Mouse (Mus musculus): ENCODE results near the gene Cnga2. TPM values are rescaled to one million over a fixed set of nuclear protein-coding genes. Genes with fewer than 3 reads are reported as not detected.
"Not testable (repeated sequence)": the region's sequence is repeated elsewhere in the genome, so short reads cannot be mapped to it uniquely, and the experiment has no call there.

The Cnga2 gene
- 0.15 and 0.22 TPM in 2 replicates for total RNA-seq (2021)
- long read RNA-seq, experiment 1: 0 reads
- long read RNA-seq, experiment 2: 0 reads

- DNase-seq: no peak
These were observed at the start of gene Cnga2 for GRCm38 (mm10) chrX:71991549-71991948. TSS of gene Cnga2 (plus strand) at chrX:71991849.

- peak; percentile 67 for DNase-seq
These were observed 45.0 kb upstream of the Cnga2 start for GRCm38 (mm10) chrX:71946631-71947030.

GRCm38 (mm10) chrX:71958366-71958765 is 33.3 kb upstream of the Cnga2 start:
- no peak for DNase-seq

- peak; percentile 75 for DNase-seq
These were observed 29.3 kb upstream of the Cnga2 start, which contains the start of gene Prrg3 for GRCm38 (mm10) chrX:71962073-71963051. TSS of gene Prrg3 (plus strand) at chrX:71962624.

GRCm38 (mm10) chrX:71963275-71963912 is 28.3 kb upstream of the Cnga2 start:
- DNase-seq: no peak

- no peak for DNase-seq
These were observed 23.4 kb upstream of the Cnga2 start for GRCm38 (mm10) chrX:71968216-71968615.

GRCm38 (mm10) chrX:71968816-71969215 is 22.8 kb upstream of the Cnga2 start:
- no peak for DNase-seq

GRCm38 (mm10) chrX:71971325-71971724 is 20.3 kb upstream of the Cnga2 start:
- DNase-seq: no peak

- DNase-seq: no peak
These were observed 19.0 kb upstream of the Cnga2 start, which contains the start of gene Fate1 for GRCm38 (mm10) chrX:71972686-71973085. TSS of gene Fate1 (plus strand) at chrX:71972986.

GRCm38 (mm10) chrX:71977681-71978080 is 14.0 kb upstream of the Cnga2 start:
- not testable (repeated sequence) for DNase-seq

- DNase-seq: peak; percentile 16
These were observed 11.2 kb upstream of the Cnga2 start for GRCm38 (mm10) chrX:71980443-71980842.

- DNase-seq: peak; percentile 17
These were observed 10.3 kb upstream of the Cnga2 start for GRCm38 (mm10) chrX:71981322-71981721.

GRCm38 (mm10) chrX:71983205-71983604 is 8.4 kb upstream of the Cnga2 start:
- DNase-seq: no peak

GRCm38 (mm10) chrX:71983775-71984174 is 7.9 kb upstream of the Cnga2 start:
- peak; percentile 57 for DNase-seq

GRCm38 (mm10) chrX:71995972-71996371 is 4.3 kb downstream of the Cnga2 start:
- no peak for DNase-seq

- DNase-seq: no peak
These were observed 18.3 kb downstream of the Cnga2 start for GRCm38 (mm10) chrX:72009930-72010329.

GRCm38 (mm10) chrX:72012236-72012635 is 20.6 kb downstream of the Cnga2 start:
- peak; percentile 12 for DNase-seq

GRCm38 (mm10) chrX:72012804-72013203 is 21.2 kb downstream of the Cnga2 start:
- peak; percentile 50 for DNase-seq

GRCm38 (mm10) chrX:72022241-72022640 is 30.6 kb downstream of the Cnga2 start:
- no peak for DNase-seq

- no peak for DNase-seq
These were observed 31.2 kb downstream of the Cnga2 start for GRCm38 (mm10) chrX:72022750-72023398.

GRCm38 (mm10) chrX:72023542-72023941 is 31.9 kb downstream of the Cnga2 start:
- no peak for DNase-seq

GRCm38 (mm10) chrX:72044056-72044455 is 52.4 kb downstream of the Cnga2 start:
- DNase-seq: no peak

All from adrenal gland, postnatal 14 days (tissue).